Mouse (Mus musculus) megakaryocyte-erythroid progenitor cell, adult 5-6 weeks (primary cell): ENCODE measurements around the gene Rprml. TPM values are rescaled to one million over a fixed set of nuclear protein-coding genes. Genes with fewer than 3 reads are reported as not detected.

Experiments used
- ATAC-seq: replicated peaks from 2 replicates; pipeline ENCODE4 v1.8.0; 2016; ENCODE audit warnings: mild to moderate bottlenecking, inconsistent platforms; ENCODE audit not compliant: severe bottlenecking, poor library complexity, low FRiP score, low TSS enrichment
- total RNA-seq, 2 experiments: library from RNA; stranded (forward) in 1 of 2; stranded (reverse) in 1 of 2; fragments of 200-1000, 215-1000 nt in 1 of 2; fragments of >200 nt in 1 of 2; fragmentation: Nextera tagmentation in 1 of 2; gene quantifications; 2 replicates each; pipeline ENCODE4 v1.2.3; 2014 to 2017

Gene Rprml
- total RNA-seq, 2 experiments from 2014 or later: not detected

DNA sequence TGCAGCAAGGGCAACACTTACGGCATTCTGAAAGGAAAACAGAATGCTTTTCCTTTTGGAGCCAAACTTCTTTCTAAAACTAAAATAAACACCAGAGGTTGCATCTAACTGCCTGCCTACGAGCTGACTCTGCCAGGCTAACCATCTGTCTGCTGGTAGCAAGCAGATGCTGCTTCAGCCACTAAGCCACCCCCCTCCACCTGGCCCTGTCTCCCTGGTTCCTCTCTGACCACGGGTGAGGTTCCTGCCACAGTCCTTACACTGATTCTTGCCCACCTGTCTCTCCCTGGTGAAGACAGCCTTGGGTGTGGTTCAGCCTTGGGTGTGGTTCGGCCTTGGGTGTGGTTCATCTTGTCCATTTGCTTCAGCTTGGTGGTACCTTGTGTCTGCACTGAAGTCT, 12.5 kb downstream of the Rprml start:
- no peak for ATAC-seq

DNA sequence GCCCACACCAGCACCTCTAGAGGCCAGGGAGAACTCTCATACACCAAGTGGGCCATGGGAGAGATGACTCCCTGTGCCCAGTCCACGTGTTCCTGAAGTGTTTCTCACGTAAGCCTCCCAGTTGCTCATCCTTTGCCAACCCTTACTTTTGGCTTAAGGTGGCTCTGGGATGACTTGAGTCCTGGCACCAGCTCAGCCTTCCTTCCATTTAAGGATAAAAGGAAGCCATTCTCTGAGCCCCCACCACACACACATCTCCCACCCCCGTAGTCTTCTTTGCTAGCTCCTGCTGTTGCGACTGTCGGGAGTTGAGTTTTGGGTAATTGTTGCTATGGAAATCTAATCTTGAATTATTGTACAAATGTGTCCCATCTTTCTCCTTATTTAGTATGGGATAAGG, 13.2 kb downstream of the Rprml start:
- no peak for ATAC-seq

DNA sequence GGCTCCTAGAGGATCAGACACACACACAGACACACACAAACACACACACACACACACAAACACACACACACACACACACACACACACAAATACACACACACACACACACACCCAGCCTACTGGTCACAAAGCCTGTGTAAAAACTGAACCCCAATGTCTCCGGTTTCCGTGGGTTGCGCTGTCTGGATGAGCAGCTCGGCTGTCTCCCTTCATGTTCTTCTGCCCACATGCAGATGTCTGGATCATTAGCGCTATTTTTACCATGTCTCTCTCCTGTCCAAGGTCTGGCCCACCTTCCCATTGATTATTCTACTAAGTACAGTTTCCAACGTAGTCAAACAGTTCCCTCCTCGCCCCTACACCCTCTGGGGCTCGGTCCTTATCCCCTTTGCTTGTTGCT, 13.7 kb downstream of the Rprml start:
- no peak for ATAC-seq

DNA sequence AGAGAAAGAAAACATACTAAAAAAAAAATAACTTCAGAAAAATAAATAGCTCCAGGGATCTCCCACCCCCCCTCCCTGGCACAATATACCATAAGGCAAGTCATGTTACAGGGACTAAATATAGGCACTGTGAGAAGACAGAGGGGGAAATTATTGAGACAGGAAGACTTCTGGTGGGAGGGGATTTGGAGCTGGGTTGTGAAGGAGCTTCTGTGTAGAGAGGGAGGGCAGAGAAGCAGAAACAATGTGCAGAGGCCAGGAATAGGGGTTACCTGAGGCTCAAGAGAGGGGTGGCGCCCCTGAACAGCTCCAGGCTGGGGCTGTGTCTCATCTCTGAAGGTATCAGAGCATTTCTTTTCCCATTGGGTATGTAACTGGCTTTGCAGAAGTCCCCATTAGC, 16.3 kb downstream of the Rprml start:
- ATAC-seq: no peak

DNA sequence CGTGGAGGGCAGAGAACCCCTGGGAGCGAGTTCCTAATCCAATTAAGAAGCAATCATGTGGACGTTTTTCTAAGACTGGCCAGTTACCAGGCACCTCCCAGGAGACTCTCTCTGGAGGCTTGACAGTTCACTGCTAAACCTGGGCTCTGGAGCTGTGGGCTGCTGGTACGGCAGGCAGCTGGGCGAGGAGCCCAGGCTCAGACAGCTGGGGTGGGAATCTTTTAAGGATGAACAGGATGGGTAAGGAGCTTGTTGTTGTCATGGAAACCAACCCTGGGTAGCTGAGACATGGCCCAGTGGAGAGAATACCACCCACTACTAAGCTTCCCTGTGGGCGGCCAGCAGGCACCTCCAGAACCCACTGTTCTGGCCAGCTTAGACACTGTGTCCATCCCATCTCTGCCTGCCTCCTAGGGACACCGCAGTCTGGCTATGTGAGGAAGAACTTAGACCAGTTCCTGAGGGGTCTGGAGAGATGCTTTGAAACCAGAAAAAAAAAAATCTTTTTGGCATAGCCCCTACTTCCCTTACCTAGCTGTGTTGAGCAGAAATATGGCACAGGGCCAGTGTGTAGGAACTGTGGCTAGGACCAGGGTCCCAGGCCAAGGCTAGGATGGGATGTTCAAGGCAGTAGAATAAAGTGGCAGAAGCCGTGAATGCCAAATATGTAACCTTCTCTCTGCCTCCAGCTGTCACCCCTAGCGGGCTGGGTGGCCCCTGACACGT, 17.0 kb downstream of the Rprml start:
- ATAC-seq: no peak

DNA sequence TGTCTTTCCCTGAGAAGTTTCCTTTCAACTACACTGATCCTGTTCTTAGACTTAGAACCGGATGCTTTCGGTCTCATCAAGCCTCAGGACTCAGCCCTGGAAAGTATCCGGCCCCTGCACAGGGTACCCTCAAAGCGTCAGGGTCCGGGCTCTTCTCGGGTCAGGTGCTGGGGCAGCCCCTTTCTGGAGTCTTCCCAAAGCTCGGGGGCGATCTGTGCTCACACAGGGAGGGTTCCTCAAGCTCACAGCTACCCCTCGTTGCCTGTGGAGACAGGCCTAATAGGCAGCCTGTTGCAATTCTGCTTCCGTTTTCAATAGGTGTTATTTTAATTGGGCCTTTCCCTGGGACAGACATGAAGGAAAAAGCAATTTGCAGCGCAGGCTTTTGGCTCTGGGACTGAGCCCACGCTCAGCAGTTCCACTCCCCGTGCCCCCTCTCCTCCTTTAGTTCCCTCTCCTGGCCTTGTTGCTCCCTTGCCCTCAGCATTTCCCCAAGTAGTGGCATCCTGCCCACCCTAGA, 17.6 kb downstream of the Rprml start:
- ATAC-seq: no peak

DNA sequence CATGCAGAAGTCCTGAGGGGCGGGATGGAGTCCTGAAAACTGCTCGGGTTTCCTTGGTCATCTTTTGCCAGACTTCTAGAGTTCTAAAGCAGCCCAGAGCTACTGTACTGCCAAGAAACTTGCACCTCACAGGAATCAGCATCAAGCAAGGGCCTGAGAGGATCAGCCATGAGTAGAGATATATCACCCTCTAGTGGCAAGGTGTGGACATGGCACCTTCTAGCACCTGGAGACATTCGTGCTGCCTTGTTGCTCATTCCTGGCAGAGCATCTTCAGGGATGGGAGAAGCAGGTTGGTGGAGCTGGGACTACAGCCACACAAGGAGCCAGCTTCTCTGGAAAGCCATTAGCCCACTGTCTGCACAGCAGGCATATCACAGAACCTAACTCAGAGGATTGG, 26.2 kb downstream of the Rprml start:
- peak; percentile 54; the same call in 1 of the 2 replicates for ATAC-seq

DNA sequence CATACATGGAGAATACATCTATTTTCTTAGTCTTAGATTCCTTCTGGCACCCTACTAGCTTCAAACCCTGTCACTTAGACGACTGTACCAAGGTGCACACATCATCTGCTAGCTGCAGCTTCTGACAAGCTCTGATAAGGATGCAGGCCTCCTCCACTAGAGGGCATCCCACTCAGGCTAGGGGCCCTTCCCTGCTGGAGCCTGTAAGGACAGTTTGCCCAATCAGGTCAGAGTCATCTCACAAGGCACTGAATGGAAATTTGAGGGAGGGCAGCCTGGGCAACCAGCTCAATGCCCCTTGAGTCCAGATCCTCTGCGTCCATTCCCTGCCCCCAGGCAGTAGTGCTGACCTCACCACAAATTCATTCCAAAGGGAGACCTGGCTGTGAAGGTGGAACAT, 27.7 kb downstream of the Rprml start:
- peak; percentile 84 for ATAC-seq

DNA sequence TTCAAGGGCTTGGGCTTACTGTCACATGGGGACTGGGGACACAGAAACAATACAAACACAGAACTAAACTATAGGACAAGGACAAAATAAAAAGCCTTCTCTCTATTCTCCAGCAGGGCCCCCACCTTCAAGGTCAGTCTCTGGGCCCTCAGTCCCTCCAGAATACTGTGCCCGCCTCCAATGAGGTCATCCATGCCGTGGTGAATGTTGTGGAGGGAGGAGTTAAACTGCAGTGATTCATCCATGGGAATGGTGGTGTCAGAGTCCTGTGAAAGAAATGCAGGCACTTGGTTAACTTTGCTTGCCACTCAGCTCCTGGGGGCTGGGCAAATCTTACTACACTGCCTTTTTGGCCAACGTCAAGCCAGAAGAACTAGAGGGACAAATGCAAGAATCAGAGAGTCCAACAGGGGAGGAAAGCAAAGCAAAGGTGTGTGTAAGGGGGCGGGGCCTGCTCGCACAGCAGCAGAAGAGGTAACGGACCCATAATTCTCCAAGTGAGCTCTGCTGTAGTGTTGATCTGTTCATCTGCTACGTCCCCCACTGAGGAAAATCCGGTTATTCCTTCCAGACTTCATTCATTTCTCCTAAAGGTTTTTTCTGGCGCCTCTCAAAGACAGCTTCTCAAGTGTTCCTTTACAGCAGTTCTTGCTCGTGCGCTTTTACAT, 34.4 kb downstream of the Rprml start:
- ATAC-seq: no peak

DNA sequence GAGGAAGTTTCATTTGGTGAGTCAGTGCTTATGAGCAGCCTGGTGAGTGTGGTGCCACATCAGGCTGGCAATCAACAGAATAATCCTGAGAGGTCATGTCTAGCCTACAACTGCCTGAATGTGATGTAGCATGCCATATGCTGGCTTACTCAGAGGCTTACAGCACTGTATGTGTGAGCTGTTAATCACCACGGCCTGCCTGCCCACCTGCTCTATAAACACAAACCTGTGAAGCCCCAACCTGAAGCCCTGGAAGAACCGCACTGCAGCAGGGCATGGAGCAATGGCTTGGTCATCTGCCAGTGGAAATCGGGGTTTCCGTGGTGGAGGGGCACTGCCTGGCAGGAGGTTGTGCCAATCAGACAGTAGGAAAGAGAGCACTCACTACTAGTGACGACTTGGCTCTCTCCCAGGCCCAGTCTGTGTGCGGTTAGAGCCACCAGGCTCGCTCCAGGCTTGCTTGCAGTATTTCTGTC, 35.9 kb downstream of the Rprml start:
- ATAC-seq: 0 out of 2 replicates have a peak, but pooled peaks have one; percentile 13

DNA sequence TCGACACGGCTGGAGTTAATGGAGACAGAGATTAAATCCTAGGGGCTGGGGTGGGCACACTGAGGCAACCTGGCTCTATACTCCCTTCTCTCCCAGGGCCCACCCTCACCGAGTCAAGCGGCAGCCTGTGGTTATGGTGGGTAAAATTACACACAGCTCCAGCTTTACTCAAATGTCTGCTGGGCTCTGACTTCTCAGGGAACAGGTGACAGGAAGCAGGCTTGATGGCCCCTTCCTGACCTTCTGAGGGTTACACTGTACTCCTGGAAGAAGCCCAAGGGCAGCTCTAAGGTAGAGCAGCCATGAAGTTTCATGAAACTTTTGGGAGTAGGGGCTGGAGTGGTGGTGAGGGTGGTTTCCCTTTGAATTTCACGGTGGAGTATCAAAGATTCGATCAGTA, 37.3 kb downstream of the Rprml start:
- no peak for ATAC-seq

DNA sequence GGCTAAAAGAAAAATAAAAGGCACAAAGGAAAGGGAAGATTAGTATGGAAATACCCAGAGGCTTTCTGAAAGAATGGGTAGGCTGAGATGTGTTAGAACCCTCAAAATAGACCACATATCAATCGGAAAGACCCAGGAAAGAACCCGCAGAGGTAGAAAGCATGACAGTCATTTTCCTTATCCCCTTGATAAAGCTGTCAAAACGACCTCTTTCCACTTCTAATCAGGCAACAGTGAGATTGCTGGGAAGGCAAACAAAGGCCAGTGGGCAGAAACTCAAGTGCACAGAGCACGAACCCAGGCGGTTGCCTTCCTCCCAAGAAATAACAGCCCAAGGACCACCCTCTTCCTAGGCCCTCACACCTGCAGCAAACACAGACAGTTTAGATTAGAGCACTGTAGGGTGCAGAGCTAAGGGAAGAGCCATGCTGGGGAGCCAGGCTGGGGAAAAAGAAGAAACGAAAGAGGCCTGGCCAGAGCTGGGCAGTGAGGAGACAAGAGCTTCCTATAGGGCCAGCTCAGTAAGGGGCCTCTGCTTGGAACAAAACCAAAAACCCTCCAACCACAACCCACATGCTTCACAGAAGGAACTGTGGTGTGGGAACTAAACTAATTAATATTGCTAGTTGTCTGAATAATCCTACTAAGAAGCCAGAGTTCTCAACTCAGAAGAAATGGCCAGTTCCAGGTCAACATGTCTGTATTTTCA, 39.1 kb downstream of the Rprml start:
- no peak for ATAC-seq

DNA sequence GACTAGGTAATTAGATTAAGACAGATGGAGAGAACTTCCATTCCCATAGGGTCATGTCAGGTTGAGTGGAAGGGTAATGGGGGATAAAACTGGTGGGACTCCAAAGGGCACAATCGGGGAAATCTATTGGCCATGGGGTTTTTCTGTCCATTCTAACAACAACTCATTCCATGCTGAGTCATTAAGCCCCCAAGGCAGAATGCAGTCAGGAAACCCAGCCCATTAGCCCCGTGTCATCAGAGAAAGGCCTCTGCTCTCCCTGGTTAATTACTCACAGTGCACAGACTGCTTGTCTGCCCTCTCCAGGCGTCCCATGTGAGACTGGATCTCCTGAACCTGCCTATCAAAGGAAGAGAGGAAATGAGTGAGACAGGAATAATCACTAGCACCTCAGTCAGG, 39.6 kb downstream of the Rprml start:
- no peak for ATAC-seq

DNA sequence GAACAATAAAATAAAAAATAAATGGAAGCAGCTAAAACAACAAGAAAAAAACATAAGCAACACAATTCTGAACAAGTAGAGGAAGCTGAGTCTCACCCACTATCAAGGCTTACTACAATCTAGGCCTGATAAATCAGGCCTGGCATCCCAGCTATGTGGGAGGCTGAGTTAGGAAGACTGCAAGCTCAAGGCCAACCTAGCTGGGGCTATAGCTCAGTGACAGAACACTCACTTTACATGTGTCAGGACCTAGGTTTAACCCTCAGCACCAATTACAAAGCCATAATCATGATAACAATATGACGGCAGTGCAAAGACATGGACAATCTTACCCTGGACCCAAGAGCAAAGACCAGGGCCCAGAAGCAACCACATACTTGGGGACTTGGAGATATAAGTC, 41.7 kb downstream of the Rprml start:
- no peak for ATAC-seq

DNA sequence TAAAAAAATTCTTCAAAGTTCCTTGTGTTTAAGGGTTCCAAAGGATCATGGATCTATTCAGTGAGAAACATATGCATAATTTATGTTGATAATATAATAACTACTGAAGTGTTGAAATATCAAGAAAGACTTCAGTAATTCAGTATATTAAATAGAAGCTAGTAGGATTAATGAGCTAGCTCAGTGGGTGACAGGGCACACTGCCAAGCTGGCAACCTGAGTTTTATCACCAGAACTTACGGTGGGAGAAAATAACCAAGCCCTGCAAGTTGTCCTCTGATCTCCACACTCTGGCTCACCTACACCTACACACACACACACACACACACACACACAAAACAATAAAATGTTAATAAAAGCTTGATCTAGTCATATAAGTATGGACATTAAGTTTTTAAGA, 43.9 kb downstream of the Rprml start:
- ATAC-seq: no peak

DNA sequence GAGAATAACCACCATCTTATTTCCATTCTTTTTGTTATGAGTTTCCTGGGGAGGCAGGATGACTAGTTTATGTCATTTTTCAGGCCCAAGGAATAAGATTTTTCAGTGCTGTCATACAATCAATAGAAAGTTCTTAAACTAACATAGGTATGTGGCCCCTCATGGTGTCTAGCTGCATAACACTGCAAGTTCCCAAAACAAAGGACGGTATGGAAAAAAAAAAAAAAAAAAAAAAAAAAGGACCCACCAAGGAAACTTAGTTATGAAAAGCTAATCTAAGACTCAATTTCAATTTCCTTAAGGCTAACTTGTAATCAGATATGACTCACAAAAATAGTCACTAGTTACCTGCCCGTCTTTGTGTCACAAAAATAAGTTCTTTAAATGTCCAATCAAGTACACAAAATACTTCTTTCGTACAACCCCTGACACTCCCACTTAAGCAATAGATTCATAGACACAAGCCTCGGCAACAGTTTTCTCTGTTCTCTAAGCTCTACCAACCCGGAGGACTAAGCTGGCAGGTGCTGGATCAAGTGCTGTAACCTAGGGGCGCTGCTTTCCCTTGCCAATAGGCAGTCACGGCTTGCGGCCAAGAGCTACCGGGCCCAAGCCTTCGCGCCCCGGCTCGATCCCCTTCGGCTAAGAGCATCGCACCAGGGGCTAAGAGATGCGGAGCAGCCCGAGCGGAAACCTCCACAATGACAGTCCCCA, 47.6 kb downstream of the Rprml start:
- peak; percentile 70; the same call in 1 of the 2 replicates for ATAC-seq

DNA sequence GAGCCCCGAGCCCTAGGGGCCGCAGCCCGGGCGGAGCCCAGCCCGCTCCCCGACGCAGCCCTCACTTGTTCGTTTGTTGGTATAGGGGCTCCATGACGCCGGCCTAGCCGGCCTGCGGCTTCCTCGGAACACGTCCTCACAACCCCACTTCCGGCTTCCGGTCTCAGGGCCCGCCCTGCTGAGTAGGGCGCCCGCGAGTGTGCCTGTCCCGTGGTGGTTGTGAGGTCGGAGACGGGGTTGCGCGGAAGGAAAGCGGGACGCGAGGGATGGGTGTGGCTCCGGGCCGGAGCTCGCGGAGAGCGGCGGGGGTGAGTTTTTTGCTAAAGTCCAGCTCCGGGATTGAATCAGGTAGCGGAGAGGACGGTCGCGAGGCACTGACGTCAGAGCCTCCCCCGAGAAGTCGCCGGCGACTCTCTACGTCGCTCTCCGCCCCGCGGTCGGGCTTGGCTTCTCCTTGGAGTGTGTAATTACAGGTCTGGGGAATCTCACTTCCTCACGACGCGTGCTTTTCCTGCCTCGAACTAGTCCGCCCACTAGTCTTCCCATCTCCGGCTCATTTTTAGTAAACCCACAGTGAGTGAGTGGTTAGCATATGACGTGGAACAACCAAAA, 48.3 kb downstream of the Rprml start, which contains the start of gene Gosr2:
Gene Gosr2 (minus strand): TSS at position 334 of the 612 bp plus-strand sequence.
- ATAC-seq: peak; percentile 97

DNA sequence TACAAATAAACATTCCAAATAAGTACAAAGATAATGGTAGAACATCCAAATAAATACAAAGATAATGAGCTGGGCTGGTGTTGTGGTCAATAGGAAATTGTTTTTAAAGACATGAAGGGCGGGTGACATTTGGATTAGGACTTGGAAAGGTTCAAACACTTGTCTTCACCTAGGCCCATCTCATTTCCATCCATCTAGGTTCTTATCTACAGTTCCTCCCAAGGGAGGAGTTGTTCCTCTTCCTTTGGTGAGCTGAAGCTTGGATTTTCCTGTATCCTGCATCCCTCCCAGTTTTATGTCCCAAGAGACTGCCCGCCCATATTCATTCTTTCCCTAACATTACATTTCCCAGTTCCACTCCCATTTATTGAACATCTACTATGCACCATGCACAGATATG, 48.9 kb downstream of the Rprml start:
- no peak for ATAC-seq
